Mouse (Mus musculus) G1E (cell line): ENCODE measurements at regions not wholly inside any gene's neighbourhood (a gene's known extent, or its start where the extent isn't known, plus 50 kb on each side); places are given as distances from the start of the nearest gene placed in this dataset.
A peak's percentile ranks its signal among the peaks of the same experiment; 100 is the strongest.

Experiments used
- ATAC-seq: 2 replicates; pipeline ENCODE4 v1.8.0; 2016; ENCODE audit warnings: mild to moderate bottlenecking; ENCODE audit not compliant: insufficient number of reproducible peaks, poor library complexity, low FRiP score, severe bottlenecking; ENCODE audit errors: extremely low read depth
- DNase-seq: peaks from one replicate; pipeline ENCODE4 v3.0.0; 2012; ENCODE audit warnings: low spot score
- H3K27me3 ChIP-seq: 2 replicates; pipeline ENCODE4 v1.6.1; 2012; ENCODE audit warnings: mild to moderate bottlenecking, low read length, inconsistent platforms; ENCODE audit not compliant: insufficient read depth
- H3K36me3 ChIP-seq: replicated peaks from 2 replicates; pipeline ENCODE3; 2012; ENCODE audit warnings: mild to moderate bottlenecking, inconsistent platforms
- H3K4me1 ChIP-seq: 2 replicates; pipeline ENCODE4 v1.6.1; 2012; ENCODE audit warnings: low read depth, low read length, inconsistent platforms, mixed read lengths; ENCODE audit not compliant: insufficient read depth
- H3K4me3 ChIP-seq: 2 replicates; pipeline ENCODE4 v1.5.1; 2012; ENCODE audit warnings: low read depth, mild to moderate bottlenecking, inconsistent platforms, low read length, moderate library complexity, mixed read lengths
- H3K9me3 ChIP-seq: replicated peaks from 2 replicates; pipeline ENCODE4 v1.6.1; 2012; ENCODE audit warnings: inconsistent platforms
- CTCF ChIP-seq: IDR thresholded peaks from 2 replicates; pipeline ENCODE4 v1.5.1; 2012; ENCODE audit warnings: low read depth, low read length, inconsistent platforms, mixed read lengths
- GATA1 ChIP-seq: IDR thresholded peaks from 2 replicates; pipeline ENCODE4 v1.6.1; 2012; ENCODE audit warnings: borderline replicate concordance, low read length, inconsistent platforms, mixed read lengths
- GATA2 ChIP-seq: IDR thresholded peaks from 2 replicates; pipeline ENCODE4 v1.6.1; 2012; ENCODE audit warnings: low read depth, low read length, inconsistent platforms, borderline replicate concordance
- POLR2AphosphoS5 ChIP-seq: IDR thresholded peaks from 2 replicates; pipeline ENCODE4 v1.6.1; 2012; ENCODE audit warnings: low read depth, low read length, inconsistent platforms; ENCODE audit not compliant: insufficient replicate concordance
- TAL1 ChIP-seq: conservative IDR thresholded peaks from 2 replicates; pipeline ENCODE4 v1.6.1; 2012; ENCODE audit warnings: low read depth, low read length, inconsistent platforms, mixed read lengths

- no peak for DNase-seq
- Histone ChIP-seq H3K9me3 (no peaks in the 10 kb centered on the region), H3K4me1 (no peaks in the 10 kb centered on the region), H3K4me3 (no peak overlapping the region), H3K27me3 (no peaks in the 10 kb centered on the region), H3K36me3 (no peaks in the 10 kb centered on the region)
- no peak for ATAC-seq
- TF ChIP-seq GATA2: no peak
- no peak for TF ChIP-seq GATA1
- TF ChIP-seq TAL1: no peak
- TF ChIP-seq CTCF: no peak
- TF ChIP-seq POLR2AphosphoS5: no peak
Measured at GRCm38 (mm10) chrX:21558318-21558717, 74.0 kb downstream of the Agtr2 start.

DNA sequence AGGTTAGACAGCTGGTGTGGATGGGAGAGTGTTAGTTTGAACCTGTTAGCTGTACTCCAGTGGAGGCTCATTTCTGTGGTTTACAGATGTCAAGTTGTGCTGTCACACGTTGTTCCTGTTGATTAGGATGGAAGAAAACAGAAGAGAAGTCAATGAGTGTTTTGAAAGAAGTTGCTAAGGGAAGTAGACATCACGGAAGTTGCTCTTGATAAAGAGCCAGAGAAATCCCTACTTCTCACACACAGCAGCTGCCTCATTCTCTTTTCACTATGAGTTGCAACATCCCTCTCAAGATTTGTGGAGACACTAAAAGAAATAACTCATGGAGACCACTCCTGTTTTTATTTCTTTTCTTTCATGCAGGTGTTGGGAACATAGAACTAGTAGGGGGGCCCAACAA, 82.3 kb downstream of the Agtr2 start:
- no peak for ATAC-seq
- TF ChIP-seq POLR2AphosphoS5 (no peak), GATA2 (no peak), TAL1 (no peak), GATA1 (no peak), CTCF (no peak)

DNA sequence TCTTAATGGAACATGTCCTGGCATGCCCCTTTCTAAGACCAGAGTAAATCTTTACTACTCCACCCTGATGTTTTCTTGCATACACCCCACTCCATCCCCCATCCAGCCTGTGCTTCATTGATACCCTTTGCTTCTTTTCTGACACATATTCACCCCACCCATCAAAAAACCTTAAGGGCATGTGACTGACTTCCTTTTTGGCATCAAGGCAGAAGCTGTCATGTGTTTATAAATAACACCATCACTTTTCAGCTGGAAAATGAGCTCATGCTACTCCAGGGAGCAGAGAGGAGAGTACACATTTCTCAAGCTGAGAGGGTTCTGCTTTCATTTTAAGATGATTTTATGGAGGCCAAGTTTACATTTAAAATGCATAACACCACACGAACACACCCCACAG, 83.2 kb downstream of the Agtr2 start:
- no peaks in the 10 kb centered on the region for H3K4me1 ChIP-seq
- no peaks in the 10 kb centered on the region for H3K27me3 ChIP-seq
- no peaks in the 10 kb centered on the region for H3K36me3 ChIP-seq
- ATAC-seq: peak; percentile 57
- H3K9me3 ChIP-seq: no peaks in the 10 kb centered on the region
- DNase-seq: no peak
- TF ChIP-seq CTCF: no peak
- no peak for TF ChIP-seq POLR2AphosphoS5
- TF ChIP-seq TAL1: no peak
- TF ChIP-seq GATA1: no peak
- no peak for TF ChIP-seq GATA2
- no peak overlapping the region for H3K4me3 ChIP-seq

More for the DNA sequence above, 82.3 kb downstream of the Agtr2 start:
- no peaks in the 10 kb centered on the region for H3K27me3 ChIP-seq
- H3K9me3 ChIP-seq: no peaks in the 10 kb centered on the region
- no peaks in the 10 kb centered on the region for H3K4me1 ChIP-seq
- DNase-seq: no peak
- H3K36me3 ChIP-seq: no peaks in the 10 kb centered on the region
- no peak overlapping the region for H3K4me3 ChIP-seq

DNA sequence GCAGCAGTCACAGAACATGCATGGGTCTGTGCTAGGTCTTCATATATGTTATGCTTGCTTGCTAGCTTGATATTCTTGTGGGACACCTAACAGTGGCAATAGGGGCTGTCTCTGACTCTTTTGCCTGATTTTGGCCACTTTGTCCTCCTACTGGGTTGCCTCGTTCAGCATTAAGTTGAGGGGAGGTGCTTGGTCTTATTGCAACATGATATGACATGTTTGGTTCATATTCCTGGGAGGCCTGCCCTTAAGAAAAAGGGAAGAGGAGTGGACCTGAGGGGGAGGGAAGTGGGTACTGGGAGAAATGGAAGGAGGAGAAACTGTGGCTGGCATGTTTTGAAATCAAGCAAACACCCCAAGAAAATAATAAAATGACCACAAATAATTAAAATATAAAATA, 83.6 kb downstream of the Agtr2 start:
- H3K36me3 ChIP-seq: no peaks in the 10 kb centered on the region
- no peaks in the 10 kb centered on the region for H3K27me3 ChIP-seq
- H3K4me3 ChIP-seq: no peak overlapping the region
- DNase-seq: no peak
- ATAC-seq: no peak
- TF ChIP-seq GATA2 (no peak), POLR2AphosphoS5 (no peak)
- no peaks in the 10 kb centered on the region for H3K9me3 ChIP-seq
- H3K4me1 ChIP-seq: no peaks in the 10 kb centered on the region

DNA sequence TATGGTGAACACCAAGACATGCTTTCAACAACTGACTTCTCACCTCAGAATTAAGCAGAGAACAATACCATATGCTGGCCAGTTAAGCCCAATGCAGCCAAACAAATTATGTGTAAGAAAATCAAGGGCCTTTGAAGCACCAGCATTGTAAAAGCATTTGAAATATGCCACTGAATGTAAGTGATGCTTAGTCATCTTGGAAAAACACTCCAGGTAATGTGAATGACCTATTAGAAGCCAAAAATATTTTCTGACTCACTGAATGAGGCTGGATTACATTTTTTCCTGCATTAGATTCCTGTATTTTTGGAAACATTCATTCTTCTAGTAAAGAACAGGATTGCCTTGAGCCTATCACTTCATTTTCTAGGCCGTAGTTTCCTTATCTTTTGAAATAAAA, 95.6 kb downstream of the Agtr2 start:
- Histone ChIP-seq H3K9me3 (no peaks in the 10 kb centered on the region), H3K4me3 (no peak overlapping the region), H3K27me3 (no peaks in the 10 kb centered on the region), H3K4me1 (no peaks in the 10 kb centered on the region), H3K36me3 (no peaks in the 10 kb centered on the region)
- DNase-seq: no peak
- no peak for ATAC-seq
- TF ChIP-seq CTCF: no peak
- no peak for TF ChIP-seq GATA2
- TF ChIP-seq GATA1: no peak
- TF ChIP-seq TAL1: no peak
- TF ChIP-seq POLR2AphosphoS5: no peak

DNA sequence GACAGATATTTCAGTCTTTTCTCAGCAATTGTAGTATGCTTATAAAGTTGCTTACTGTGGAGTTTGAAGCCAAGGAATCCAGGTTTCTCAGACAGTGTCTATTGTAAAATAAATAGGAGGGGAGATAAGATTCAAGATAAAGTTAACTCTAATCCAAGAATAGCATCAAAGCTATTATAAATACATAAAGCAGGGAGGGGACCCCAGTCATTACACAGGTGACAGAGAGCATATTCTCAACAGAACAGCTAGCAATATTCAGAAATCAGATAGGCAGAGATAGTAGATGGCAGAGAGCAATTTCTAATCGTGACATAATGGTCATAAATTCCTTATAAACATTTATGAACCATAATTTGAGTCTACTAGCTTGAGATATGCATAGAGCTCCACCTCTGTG, 101.7 kb downstream of the Agtr2 start:
- Histone ChIP-seq H3K4me1 (no peaks in the 10 kb centered on the region), H3K36me3 (no peaks in the 10 kb centered on the region), H3K4me3 (no peak overlapping the region), H3K27me3 (no peaks in the 10 kb centered on the region), H3K9me3 (no peaks in the 10 kb centered on the region)
- DNase-seq (no peak), ATAC-seq (no peak)
- TF ChIP-seq POLR2AphosphoS5 (no peak), GATA1 (no peak), GATA2 (no peak), CTCF (no peak), TAL1 (no peak)

DNA sequence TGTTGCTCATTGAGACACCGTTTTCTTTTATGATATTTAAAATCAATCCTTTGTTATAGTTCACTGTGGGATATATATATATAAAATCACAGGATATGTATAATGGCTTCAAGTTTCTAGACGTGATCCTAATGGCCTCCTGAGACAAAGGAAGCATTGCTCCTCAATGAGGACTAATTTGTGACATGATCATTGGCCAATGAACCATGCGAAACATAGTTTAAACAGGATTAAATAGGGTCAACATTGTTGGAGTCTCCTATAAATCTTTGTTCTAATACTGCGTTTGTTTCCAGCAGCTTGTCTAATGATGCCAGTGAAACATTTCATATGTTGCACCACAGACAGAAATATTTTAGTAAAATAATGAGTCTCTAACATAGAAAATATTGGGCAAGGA, 105.5 kb downstream of the Agtr2 start:
- TF ChIP-seq TAL1 (no peak), GATA2 (no peak), POLR2AphosphoS5 (no peak), GATA1 (no peak), CTCF (no peak)
- Histone ChIP-seq H3K4me3 (no peak overlapping the region), H3K9me3 (no peaks in the 10 kb centered on the region)

More for the DNA sequence above, 105.5 kb downstream of the Agtr2 start:
- H3K36me3 ChIP-seq: no peaks in the 10 kb centered on the region
- DNase-seq (no peak), ATAC-seq (no peak)
- H3K4me1 ChIP-seq: no peaks in the 10 kb centered on the region
- no peaks in the 10 kb centered on the region for H3K27me3 ChIP-seq
